Mouse (Mus musculus): ENCODE results near the gene Col11a2.

DNA sequence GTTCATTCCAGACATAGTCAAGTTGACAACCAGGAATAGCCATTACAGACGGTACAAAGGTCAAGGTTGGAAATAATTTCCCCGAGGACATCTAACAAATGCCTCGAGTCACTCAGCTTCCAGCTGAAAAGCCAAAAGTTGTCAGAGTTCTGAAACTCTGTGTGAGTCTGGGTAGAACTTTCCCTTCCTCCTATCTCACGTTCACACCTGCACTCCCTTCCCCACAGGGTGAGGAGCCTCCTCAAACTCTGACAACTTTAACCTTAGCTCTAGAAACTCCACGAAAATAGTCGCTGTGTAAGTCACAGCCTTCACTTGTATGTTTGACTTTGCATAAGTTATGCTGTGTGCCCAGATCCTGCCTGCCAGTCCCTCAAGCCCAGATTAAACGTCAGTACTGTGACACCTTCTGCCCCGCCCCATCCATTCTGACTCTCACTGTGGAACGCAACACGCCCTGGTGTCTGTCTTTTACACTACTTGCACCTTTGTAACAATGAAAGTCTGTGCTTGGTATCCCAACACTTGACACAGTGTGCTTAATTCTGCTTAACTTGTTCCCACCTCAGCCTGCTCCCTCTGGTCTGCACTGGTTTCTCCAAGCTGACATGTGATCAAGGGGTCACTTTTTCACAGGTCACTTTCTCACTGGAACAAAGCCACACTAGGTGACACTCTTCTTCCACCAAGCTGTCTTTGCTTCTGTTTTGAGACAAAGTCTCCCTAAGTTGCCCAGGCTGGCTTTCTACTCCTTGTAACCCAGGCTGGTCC lies 59.7 kb downstream of the Col11a2 start:
- TF ChIP-seq CTCF (IDR thresholded peaks at IDR 0.05; ENCODE audit: control insufficient read depth, insufficient read depth, low read length) = no peak
- no peak for TF ChIP-seq POLR2A (IDR thresholded peaks at IDR 0.05; ENCODE audit: borderline replicate concordance, control insufficient read depth, low read depth, low read length)

Data from bone marrow, adult 2 months (tissue).